Mouse (Mus musculus) forebrain, postnatal 0 days (tissue): Measurements from ENCODE around the gene Nmnat2. TPM values are rescaled to one million over a fixed set of nuclear protein-coding genes. Genes with fewer than 3 reads are reported as not detected.

ENCODE experiments used
- ATAC-seq: fragments of 200-750 bp; cut with Nextera tagmentation; 2 replicates; pipeline ENCODE4 v1.8.0; 2017; ENCODE audit warnings: mild to moderate bottlenecking, moderate library complexity
- DNase-seq: peaks from one replicate; pipeline ENCODE4 v3.0.0-alpha.2; 2015
- H3K27ac ChIP-seq: fragments of 300-500 bp; sonication (generic); 2 replicates; pipeline ENCODE4 v1.5.1; 2014; ENCODE audit warnings: low read depth, mild to moderate bottlenecking, antibody characterized with exemption, low read length, moderate library complexity, mixed read lengths
- H3K27me3 ChIP-seq: fragments of 300-500 bp; sonication (generic); 2 replicates; pipeline ENCODE4 v1.6.1; 2014; ENCODE audit warnings: mild to moderate bottlenecking, low read length, mixed read lengths; ENCODE audit not compliant: insufficient read depth
- H3K36me3 ChIP-seq: fragments of 300-500 bp; sonication (generic); 2 replicates; pipeline ENCODE4 v1.6.1; 2014; ENCODE audit warnings: mild to moderate bottlenecking, moderate library complexity; ENCODE audit not compliant: insufficient read depth
- H3K4me1 ChIP-seq: fragments of 300-500 bp; sonication (generic); 2 replicates; pipeline ENCODE4 v1.6.1; 2014; ENCODE audit warnings: antibody characterized with exemption; ENCODE audit not compliant: insufficient read depth
- H3K4me2 ChIP-seq: fragments of 300-500 bp; sonication (generic); 2 replicates; pipeline ENCODE4 v1.6.1; 2014; ENCODE audit warnings: low read depth, mild to moderate bottlenecking, moderate library complexity
- H3K4me3 ChIP-seq: fragments of 300-500 bp; sonication (generic); 2 replicates; pipeline ENCODE4 v1.5.1; 2014; ENCODE audit warnings: low read depth, low read length, mixed read lengths
- H3K9ac ChIP-seq: fragments of 300-500 bp; sonication (generic); 2 replicates; pipeline ENCODE4 v1.6.1; 2014; ENCODE audit warnings: mild to moderate bottlenecking
- H3K9me3 ChIP-seq: fragments of 300-500 bp; sonication (generic); 2 replicates; pipeline ENCODE4 v1.6.1; 2016; ENCODE audit warnings: low read length
- CTCF ChIP-seq: sonication (generic); IDR thresholded peaks from 2 replicates; pipeline ENCODE4 v1.5.1; 2016; ENCODE audit warnings: antibody characterized with exemption, control low read depth, low read depth
- WGBS: fragments of 180-500 bp; shearing (Covaris S2); extraction: QIAGEN DNeasy Blood & Tissue Kit; methylation state at CpG from one replicate; pipeline ENCODE4 v1.1.7; 2014; 5-methylcytosine and 5-hydroxymethylcytosine counted together
- polyA plus RNA-seq: library from polyadenylated mRNA; unstranded; fragments of >200 nt; fragmentation: Nextera tagmentation; extraction: Ambion mirVana; gene quantifications from 2 replicates; pipeline ENCODE4 v1.2.1, GENCODE M21; 2015
- total RNA-seq: library from RNA; depleted of rRNA; stranded (reverse); fragments of >200 nt; gene quantifications from 2 replicates; pipeline ENCODE4 v1.2.3, GENCODE M21; 2014

Nmnat2 gene
- total and polyA plus RNA-seq, 2 experiments from 2014 or later = 81.8 to 142 TPM

GRCm38 (mm10) chr1:153133865-153134781 is 179.3 kb downstream of the Nmnat2 start:
- H3K4me1 ChIP-seq = no peaks in the 10 kb centered on the region
- no peak for TF ChIP-seq CTCF
- no peaks in the 10 kb centered on the region for H3K27me3 ChIP-seq
- H3K4me2 ChIP-seq = no peak overlapping the region
- ATAC-seq = peak; percentile 27; the same call in 1 of the 2 replicates
- H3K4me3 ChIP-seq = no peak overlapping the region
- peak; percentile 16 for DNase-seq
- H3K9me3 ChIP-seq = no peaks in the 10 kb centered on the region
- no peaks in the 10 kb centered on the region for H3K36me3 ChIP-seq
- H3K27ac ChIP-seq = no peak overlapping the region
- WGBS = 20% methylated on average over 9 of the region's 9 CpGs
- no peak overlapping the region for H3K9ac ChIP-seq

GRCm38 (mm10) chr1:153136647-153137046 is 181.9 kb downstream of the Nmnat2 start:
- Histone ChIP-seq H3K9me3 (no peaks in the 10 kb centered on the region), H3K9ac (no peak overlapping the region), H3K4me1 (no peaks in the 10 kb centered on the region), H3K27ac (no peak overlapping the region), H3K27me3 (no peaks in the 10 kb centered on the region), H3K4me3 (no peak overlapping the region), H3K4me2 (no peak overlapping the region), H3K36me3 (no peaks in the 10 kb centered on the region)
- TF ChIP-seq CTCF = no peak
- DNase-seq (no peak), ATAC-seq (no peak)
- WGBS = 85% methylated on average over 13 of the region's 13 CpGs

- peak; percentile 21 for DNase-seq
- no peak overlapping the region for H3K4me3 ChIP-seq
- H3K27me3 ChIP-seq = no peaks in the 10 kb centered on the region
- no peak overlapping the region for H3K9ac ChIP-seq
- no peak for TF ChIP-seq CTCF
- H3K36me3 ChIP-seq = no peaks in the 10 kb centered on the region
- WGBS = 60% methylated on average over 5 of the region's 5 CpGs
- no peaks in the 10 kb centered on the region for H3K9me3 ChIP-seq
- H3K27ac ChIP-seq = no peak overlapping the region
- H3K4me2 ChIP-seq = no peak overlapping the region
- no peaks in the 10 kb centered on the region for H3K4me1 ChIP-seq
- ATAC-seq = peak; percentile 89
These were observed 183.7 kb downstream of the Nmnat2 start for GRCm38 (mm10) chr1:153138486-153138885.

- ATAC-seq = no peak
- TF ChIP-seq CTCF = no peak
- H3K4me2 ChIP-seq = no peak overlapping the region
- H3K4me1 ChIP-seq = no peaks in the 10 kb centered on the region
- no peak for DNase-seq
- no peaks in the 10 kb centered on the region for H3K9me3 ChIP-seq
- 83% methylated on average over 7 of the region's 7 CpGs for WGBS
- H3K27me3 ChIP-seq = no peaks in the 10 kb centered on the region
- H3K27ac ChIP-seq = no peak overlapping the region
- H3K4me3 ChIP-seq = no peak overlapping the region
- no peak overlapping the region for H3K9ac ChIP-seq
- H3K36me3 ChIP-seq = no peaks in the 10 kb centered on the region
These were observed 184.8 kb downstream of the Nmnat2 start for GRCm38 (mm10) chr1:153139635-153140034.

GRCm38 (mm10) chr1:153140265-153140664 is 185.5 kb downstream of the Nmnat2 start:
- 80% methylated on average over 11 of the region's 11 CpGs for WGBS
- no peak overlapping the region for H3K9ac ChIP-seq
- DNase-seq (no peak), ATAC-seq (no peak)
- H3K27me3 ChIP-seq = no peaks in the 10 kb centered on the region
- TF ChIP-seq CTCF = no peak
- H3K27ac ChIP-seq = no peak overlapping the region
- no peaks in the 10 kb centered on the region for H3K9me3 ChIP-seq
- H3K4me3 ChIP-seq = no peak overlapping the region
- H3K4me1 ChIP-seq = no peaks in the 10 kb centered on the region
- no peaks in the 10 kb centered on the region for H3K36me3 ChIP-seq
- H3K4me2 ChIP-seq = no peak overlapping the region

GRCm38 (mm10) chr1:153140747-153141228 is 186.0 kb downstream of the Nmnat2 start:
- Histone ChIP-seq H3K36me3 (no peaks in the 10 kb centered on the region), H3K27me3 (no peaks in the 10 kb centered on the region), H3K4me2 (no peak overlapping the region), H3K27ac (no peak overlapping the region), H3K9me3 (no peaks in the 10 kb centered on the region), H3K9ac (no peak overlapping the region), H3K4me1 (no peaks in the 10 kb centered on the region), H3K4me3 (no peak overlapping the region)
- no peak for TF ChIP-seq CTCF
- ATAC-seq (0 out of 2 replicates have a peak, but pooled peaks have one; percentile 18), DNase-seq (no peak)
- 44% methylated on average over 8 of the region's 8 CpGs for WGBS

GRCm38 (mm10) chr1:153144021-153144420 is 189.2 kb downstream of the Nmnat2 start:
- Histone ChIP-seq H3K9ac (no peak overlapping the region), H3K36me3 (no peaks in the 10 kb centered on the region), H3K4me3 (no peak overlapping the region), H3K27ac (no peak overlapping the region), H3K4me2 (no peak overlapping the region), H3K9me3 (no peaks in the 10 kb centered on the region), H3K4me1 (no peaks in the 10 kb centered on the region), H3K27me3 (no peaks in the 10 kb centered on the region)
- no peak for TF ChIP-seq CTCF
- ATAC-seq (no peak), DNase-seq (no peak)
- WGBS = 90% methylated on average over 11 of the region's 11 CpGs
